Mouse (Mus musculus) midbrain, embryonic 13.5 days (tissue): ENCODE results near the gene Gm45783. TPM values are rescaled to one million over a fixed set of nuclear protein-coding genes. Genes with fewer than 3 reads are reported as not detected.
"Not testable (repeated sequence)": the region's sequence is repeated elsewhere in the genome, so short reads cannot be mapped to it uniquely, and the experiment has no call there.

Experiments
- ATAC-seq: fragments of 200-750 bp; cut with Nextera tagmentation; 2 replicates; pipeline ENCODE4 v1.8.0; 2017; ENCODE audit warnings: mild to moderate bottlenecking, moderate TSS enrichment, moderate library complexity
- H3K27ac ChIP-seq: fragments of 300-500 bp; sonication (generic); 2 replicates; pipeline ENCODE4 v1.5.1; 2015; ENCODE audit warnings: inconsistent platforms, mild to moderate bottlenecking, moderate library complexity
- H3K27me3 ChIP-seq: fragments of 300-500 bp; sonication (generic); 2 replicates; pipeline ENCODE4 v1.6.1; 2015; ENCODE audit warnings: mild to moderate bottlenecking, inconsistent platforms
- H3K36me3 ChIP-seq: fragments of 300-500 bp; sonication (generic); 2 replicates; pipeline ENCODE4 v1.6.1; 2015; ENCODE audit warnings: mild to moderate bottlenecking, inconsistent platforms
- H3K4me1 ChIP-seq: fragments of 300-500 bp; sonication (generic); replicated peaks from 2 replicates; pipeline ENCODE4 v1.6.1; 2015; ENCODE audit warnings: inconsistent platforms
- H3K4me2 ChIP-seq: fragments of 300-500 bp; sonication (generic); replicated peaks from 2 replicates; pipeline ENCODE4 v1.6.1; 2015; ENCODE audit warnings: moderate library complexity, mild to moderate bottlenecking, inconsistent platforms
- H3K4me3 ChIP-seq: fragments of 300-500 bp; sonication (generic); replicated peaks from 2 replicates; pipeline ENCODE4 v1.5.1; 2015; ENCODE audit warnings: mild to moderate bottlenecking, inconsistent platforms
- H3K9ac ChIP-seq: fragments of 300-500 bp; sonication (generic); replicated peaks from 2 replicates; pipeline ENCODE4 v1.6.1; 2015; ENCODE audit warnings: mild to moderate bottlenecking, inconsistent platforms
- H3K9me3 ChIP-seq: fragments of 300-500 bp; sonication (generic); 2 replicates; pipeline ENCODE4 v1.6.1; 2016; ENCODE audit warnings: mild to moderate bottlenecking, inconsistent platforms
- WGBS: fragments of 180-500 bp; shearing (Covaris S2); methylation state at CpG from one replicate; pipeline ENCODE4 v1.1.7; 2015; 5-methylcytosine and 5-hydroxymethylcytosine counted together
- microRNA-seq: library from miRNA; unstranded; fragments of <30 nt; microRNA quantifications from one replicate; pipeline ENCODE4, GENCODE M21; 2016
- polyA plus RNA-seq: library from polyadenylated mRNA; unstranded; fragments of >200 nt; fragmentation: Nextera tagmentation; extraction: Ambion mirVana; gene quantifications from 2 replicates; pipeline ENCODE4 v1.2.1, GENCODE M21; 2015

The Gm45783 gene
- polyA plus RNA-seq = not detected in 2 replicates

DNA sequence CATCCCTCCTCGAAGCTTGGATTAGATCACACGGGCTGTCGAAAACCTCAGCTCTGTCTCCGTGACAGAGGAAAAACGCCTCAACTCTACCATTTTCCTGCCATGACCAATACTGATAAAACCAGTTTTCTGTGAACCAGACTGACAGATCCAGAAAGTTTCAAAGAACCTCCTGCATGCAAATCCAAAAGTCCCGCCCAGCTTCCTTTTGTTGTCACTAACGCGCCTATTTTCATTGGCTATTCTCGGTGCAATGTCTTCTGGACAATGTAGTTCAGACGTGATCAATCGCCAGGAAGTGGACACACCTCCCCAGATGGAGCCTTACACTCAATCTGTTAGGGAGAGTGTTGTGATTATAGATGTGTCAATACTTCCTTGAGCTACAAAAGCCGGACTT is at the start of gene Gm45783:
Gene Gm45783, minus strand, starts transcription at position 143 of the 400 bp plus-strand sequence.
- not testable (repeated sequence) for H3K36me3 ChIP-seq, H3K4me2 ChIP-seq, H3K9me3 ChIP-seq, H3K4me3 ChIP-seq, ATAC-seq, H3K9ac ChIP-seq, H3K27me3 ChIP-seq, H3K27ac ChIP-seq, H3K4me1 ChIP-seq
- WGBS = 54% methylated on average over 12 of the region's 12 CpGs

DNA sequence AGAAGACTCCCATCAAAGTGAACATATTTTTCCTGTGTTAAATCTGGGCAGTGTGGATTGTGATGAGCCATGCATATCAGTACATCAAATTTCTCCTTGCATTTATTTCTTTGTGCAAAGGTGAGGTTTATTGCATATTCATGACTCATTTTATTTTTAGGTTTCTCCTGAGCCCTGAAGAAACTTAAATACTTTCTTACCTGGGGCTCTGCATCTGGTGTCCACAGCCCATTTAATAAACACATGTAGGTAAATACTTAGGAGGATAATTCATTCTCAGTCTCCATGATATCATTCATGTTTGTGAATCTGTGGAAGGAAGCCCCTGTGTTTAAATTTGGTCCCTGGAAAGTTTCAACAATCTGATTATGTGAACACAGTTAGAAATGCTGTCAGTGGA is 25.2 kb upstream of the Gm45783 start, which contains the start of gene Vmn2r31:
Gene Vmn2r31, minus strand, starts transcription at position 101 of the 400 bp plus-strand sequence.
- not testable (repeated sequence) for ATAC-seq, H3K4me2 ChIP-seq, H3K4me1 ChIP-seq, H3K9ac ChIP-seq, H3K27me3 ChIP-seq, H3K36me3 ChIP-seq, H3K9me3 ChIP-seq, H3K4me3 ChIP-seq, H3K27ac ChIP-seq

DNA sequence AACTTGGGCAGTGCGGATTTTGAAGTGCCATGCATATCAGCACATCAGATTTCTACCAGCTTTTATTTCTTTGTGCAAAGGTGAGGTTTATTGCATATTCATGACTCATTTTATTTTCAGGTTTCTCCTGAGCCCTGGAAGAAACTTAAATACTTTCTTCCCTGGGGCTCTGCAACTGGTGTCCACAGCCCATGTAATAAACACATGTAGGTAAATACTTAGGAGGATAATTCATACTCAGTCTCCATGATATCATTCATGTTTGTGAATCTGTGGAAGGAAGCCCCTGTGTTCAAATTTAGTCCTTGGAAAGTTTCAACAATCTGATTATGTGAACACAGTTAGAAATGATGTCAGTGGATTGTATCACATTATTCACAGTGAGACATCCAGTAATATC is 36.9 kb downstream of the Gm45783 start, which contains the start of gene Vmn2r30:
Gene Vmn2r30, minus strand, starts transcription at position 101 of the 400 bp plus-strand sequence.
- not testable (repeated sequence) for H3K27ac ChIP-seq, ATAC-seq, H3K4me3 ChIP-seq, H3K27me3 ChIP-seq, H3K4me1 ChIP-seq, H3K36me3 ChIP-seq, H3K9me3 ChIP-seq, H3K4me2 ChIP-seq, H3K9ac ChIP-seq
- WGBS = no CpG with 5 or more reads among the region's 1 CpGs

DNA sequence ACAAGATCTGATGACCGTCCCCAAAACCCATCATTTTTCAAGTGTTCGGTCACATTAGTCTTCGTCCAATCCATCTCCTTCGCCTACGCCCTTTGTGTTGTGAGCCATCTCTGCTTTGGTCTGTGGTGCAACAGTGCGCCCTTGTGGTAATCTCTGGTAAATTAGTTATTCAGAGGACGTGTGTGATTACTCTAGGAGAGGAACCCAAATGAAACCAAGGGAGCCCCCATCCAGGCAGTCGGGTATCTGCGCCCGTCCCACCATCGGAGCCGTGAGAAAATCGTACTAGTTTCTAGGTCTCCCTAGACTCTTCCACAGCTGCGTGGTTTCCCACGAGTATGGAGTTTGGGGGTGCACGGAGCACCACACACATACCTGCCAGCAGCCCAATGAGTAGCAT is 78.8 kb downstream of the Gm45783 start:
- Histone ChIP-seq H3K27ac (no peak overlapping the region), H3K27me3 (no peaks in the 10 kb centered on the region), H3K9me3 (no peaks in the 10 kb centered on the region), H3K4me2 (no peak overlapping the region), H3K36me3 (peaks cover 56% of the 10 kb centered on the region), H3K4me1 (0 out of 2 replicates have a peak, but pooled peaks cover 10% of the 10 kb centered on the region), H3K4me3 (no peak overlapping the region), H3K9ac (no peak overlapping the region)
- no peak for ATAC-seq
- 77% methylated on average over 16 of the region's 16 CpGs for WGBS

Small RNA genes within 50 kb of the gene (microRNA-seq; reads per million reads assigned to microRNA genes)
- gene Mir5620 = 2.5 reads per million, percentile 7 among the genes with 10 or more reads in this experiment

Other genes starting within 250 kb of the Gm45783 start
- 21.6 and 21.7 TPM in 2 replicates for gene Zfp773, start 237.8 kb downstream of the Gm45783 start, polyA plus RNA-seq
- 3.5 and 3.8 TPM in 2 replicates for gene Zfp418, start 203.2 kb downstream of the Gm45783 start, polyA plus RNA-seq
- gene Zfp772, start 164.6 kb downstream of the Gm45783 start, polyA plus RNA-seq = 8.9 and 9.0 TPM in 2 replicates
- gene Vmn2r29, start 127.2 kb downstream of the Gm45783 start, polyA plus RNA-seq = 0.71 and 1.5 TPM in 2 replicates
- gene Gm45844, start 96.3 kb downstream of the Gm45783 start, polyA plus RNA-seq = 4.6 and 6.0 TPM in 2 replicates
- 150 and 157 TPM in 2 replicates for gene Clcn4, start 73.7 kb downstream of the Gm45783 start, polyA plus RNA-seq
- not detected in 2 replicates for gene Vmn2r30, start 37.0 kb downstream of the Gm45783 start, polyA plus RNA-seq
- gene Vmn2r31, start 25.1 kb upstream of the Gm45783 start, polyA plus RNA-seq = not detected in 2 replicates
- gene Vmn2r32, start 105.4 kb upstream of the Gm45783 start, polyA plus RNA-seq = not detected in 2 replicates
- gene Vmn2r33, start 192.2 kb upstream of the Gm45783 start, polyA plus RNA-seq = not detected in 2 replicates